Mouse (Mus musculus) heart, postnatal 25 days (tissue): ENCODE results near the gene Gm20843. TPM values are rescaled to one million over a fixed set of nuclear protein-coding genes. Genes with fewer than 3 reads are reported as not detected.
"Not testable (repeated sequence)": the region's sequence is repeated elsewhere in the genome, so short reads cannot be mapped to it uniquely, and the experiment has no call there.

Experiments
- DNase-seq: peaks from one replicate; pipeline ENCODE4 v3.0.0; 2022; ENCODE audit warnings: low spot score
- intact Hi-C: fragments of 180-260 bp; cut with DNase I; formaldehyde crosslinking; loops from one replicate; pipeline ENCODE4 v1.15.1; 2025
- total RNA-seq, 2 experiments: library from RNA; stranded (reverse); gene quantifications; 2 replicates each; pipeline ENCODE4 v1.2.3; 2021

Gm20843 gene
- total RNA-seq, result not detected

- intact Hi-C loops, DNase-seq: not testable (repeated sequence)
Measured at GRCm38 (mm10) chrY:72247018-72247417, at the start of gene Gm20843. Gene Gm20843 (minus strand): TSS chrY:72247118.
